Mouse (Mus musculus) gastrocnemius, postnatal 36 days (tissue): ENCODE results near the gene Alox12. TPM values are rescaled to one million over a fixed set of nuclear protein-coding genes. Genes with fewer than 3 reads are reported as not detected.
A peak's percentile ranks its signal among the peaks of the same experiment; 100 is the strongest.

Experiments
- DNase-seq, 2 experiments: peaks; one replicate each; pipeline ENCODE4 v3.0.0; 2022
- intact Hi-C: fragments of 180-260 bp; cut with DNase I; formaldehyde crosslinking; loops from one replicate; pipeline ENCODE4 v1.15.1; 2025
- microRNA-seq, 2 experiments: library from miRNA; unstranded; fragments of <30 nt; microRNA quantifications; one replicate each; pipeline ENCODE4 v1.2.0; 2021
- total RNA-seq, 2 experiments: library from RNA; stranded (reverse); gene quantifications; 2 replicates each; pipeline ENCODE4 v1.2.3; 2021

Gene Alox12
- total RNA-seq, 2 experiments from 2014 or later = 0.82 to 1.2 TPM

- intact Hi-C loops = loop anchor here (2.0 kb wide), 1 partner anchor 127 kb away; no protein-coding TSS in a partner anchor
- DNase-seq = peak; percentile 73 to 79
Measured at GRCm38 (mm10) chr11:70201691-70202090, 53.5 kb downstream of the Alox12 start.

GRCm38 (mm10) chr11:70200036-70200608 lies 55.0 kb downstream of the Alox12 start:
- intact Hi-C loops = loop anchor here (2.0 kb wide), 1 partner anchor 125 kb away; no protein-coding TSS in a partner anchor

GRCm38 (mm10) chr11:70199107-70199506 lies 56.0 kb downstream of the Alox12 start:
- intact Hi-C loops = no loop called here
- no peak for DNase-seq

More at GRCm38 (mm10) chr11:70200036-70200608, 55.0 kb downstream of the Alox12 start:
- DNase-seq = no peak

GRCm38 (mm10) chr11:70198332-70198731 lies 56.8 kb downstream of the Alox12 start:
- intact Hi-C loops = no loop called here
- no peak for DNase-seq

- no peak for DNase-seq
- intact Hi-C loops = no loop called here
Measured at GRCm38 (mm10) chr11:70193354-70194285, 61.5 kb downstream of the Alox12 start.

GRCm38 (mm10) chr11:70192157-70192556 lies 63.0 kb downstream of the Alox12 start:
- no peak for DNase-seq
- intact Hi-C loops = no loop called here

Small RNA genes within 50 kb of the gene (microRNA-seq; reads per million reads assigned to microRNA genes)
- gene Mir195a (3,475 to 10,027 reads per million in 2 experiments), gene Mir497 (0 reads per million in 2 experiments), gene Mir497b (0 reads per million in 2 experiments)

Other genes starting within 250 kb of the Alox12 start
- gene Acadvl, start 239.9 kb downstream of the Alox12 start, total RNA-seq = 100 to 1,000 TPM; 320 to 384 TPM
- 1 to 10 TPM; 4.9 to 6.5 TPM for gene Dlg4, start 238.4 kb downstream of the Alox12 start, total RNA-seq
- not detected for gene Asgr1, start 201.3 kb downstream of the Alox12 start, total RNA-seq
- not detected for gene Asgr2, start 162.7 kb downstream of the Alox12 start, total RNA-seq
- gene Mgl2, start 125.0 kb downstream of the Alox12 start, total RNA-seq = 1 to 10 TPM; 1.1 to 1.2 TPM
- 1 to 10 TPM; 1.8 to 2.0 TPM for gene Clec10a, start 99.2 kb downstream of the Alox12 start, total RNA-seq
- gene Slc16a11, start 42.6 kb downstream of the Alox12 start, total RNA-seq = under 1 TPM; 0.46 to 0.49 TPM
- under 1 TPM; 0.74 to 0.94 TPM for gene Slc16a13, start 34.3 kb downstream of the Alox12 start, total RNA-seq
- gene Bcl6b, start 25.6 kb downstream of the Alox12 start, total RNA-seq = 1 to 10 TPM; 3.7 to 6.5 TPM
- gene 0610010K14Rik, start 17.4 kb downstream of the Alox12 start, total RNA-seq = 10 to 100 TPM; 29.3 to 31.9 TPM
- 1 to 10 TPM; 1.3 to 2.4 TPM for gene Gm21988, start 15.5 kb downstream of the Alox12 start, total RNA-seq
- gene Rnasek, start 15.5 kb downstream of the Alox12 start, total RNA-seq = 100 to 1,000 TPM in 1 of 2 experiments, 10 to 100 TPM in 1; 94.6 to 110 TPM
- gene Alox12e, start 67.3 kb upstream of the Alox12 start, total RNA-seq = not detected
- gene Alox15, start 96.7 kb upstream of the Alox12 start, total RNA-seq = under 1 TPM in 1 of 2 experiments, not detected in 1; 0.87 TPM
- gene Pelp1, start 154.7 kb upstream of the Alox12 start, total RNA-seq = 10 to 100 TPM; 16.1 to 20.9 TPM
- 1 to 10 TPM; 6.2 to 8.1 TPM for gene Arrb2, start 177.3 kb upstream of the Alox12 start, total RNA-seq
- gene Med11, start 196.6 kb upstream of the Alox12 start, total RNA-seq = 1 to 10 TPM; 4.2 to 6.8 TPM
- gene Zmynd15, start 204.1 kb upstream of the Alox12 start, total RNA-seq = under 1 TPM; 0.10 to 0.61 TPM
- 1 to 10 TPM; 1.4 to 1.5 TPM for gene Cxcl16, start 204.6 kb upstream of the Alox12 start, total RNA-seq
- not detected for gene Tm4sf5, start 249.9 kb upstream of the Alox12 start, total RNA-seq